Mouse (Mus musculus) liver, postnatal 0 days (tissue): ENCODE measurements around the gene E130114P18Rik.

Experiments
- CTCF ChIP-seq: sonication (generic); IDR thresholded peaks from 2 replicates; pipeline ENCODE4 v1.5.1; 2016; ENCODE audit warnings: antibody characterized with exemption, low read depth
- EP300 ChIP-seq: IDR thresholded peaks from 2 replicates; pipeline ENCODE4 v1.6.1; 2016; ENCODE audit warnings: antibody characterized with exemption, low read depth, mild to moderate bottlenecking

DNA sequence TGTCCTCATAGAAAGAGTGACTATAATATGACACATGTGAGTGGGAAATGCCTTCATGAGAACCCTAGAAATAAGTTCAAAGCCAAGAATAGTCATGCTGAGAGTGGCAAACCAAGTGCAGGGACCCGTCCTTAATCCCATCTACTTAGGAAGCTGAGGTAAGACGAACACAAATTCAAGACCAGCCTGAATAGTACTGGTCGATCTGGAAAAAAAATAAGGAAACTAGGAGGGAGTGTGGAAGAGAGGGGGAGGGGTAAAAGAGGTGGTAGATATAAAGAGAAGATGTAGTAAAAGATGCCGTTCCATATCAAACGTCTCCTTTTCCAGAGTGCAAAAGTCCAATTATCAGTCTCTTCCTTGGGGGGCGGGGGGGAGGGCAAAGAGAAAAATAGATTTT, 213.7 kb downstream of the E130114P18Rik start:
- TF ChIP-seq CTCF (no peak), EP300 (no peak)
